Mouse (Mus musculus): ENCODE results near the gene Srpk2.

- TF ChIP-seq EP300 (optimal IDR thresholded peaks at IDR 0.05) (no peak), CTCF (IDR thresholded peaks at IDR 0.05; ENCODE audit: low read depth) (no peak)
Observed at GRCm38 (mm10) chr5:23679006-23679405, 5.4 kb downstream of the Srpk2 start.
